Mouse (Mus musculus): ENCODE data around the gene Ereg.

Gene Ereg

GRCm38 (mm10) chr5:91074450-91074950 lies at the start of gene Ereg:
TSS of gene Ereg (plus strand) at chr5:91074622.
- TF ChIP-seq GATA4 (IDR thresholded peaks at IDR 0.05; ENCODE audit: insufficient replicate concordance, low read length), result no peak

GRCm38 (mm10) chr5:91027164-91027563 lies 47.3 kb upstream of the Ereg start, which contains the start of gene Epgn:
TSS of gene Epgn (plus strand) at chr5:91027464.
- no peak for TF ChIP-seq GATA4 (IDR thresholded peaks at IDR 0.05; ENCODE audit: insufficient replicate concordance, low read length)

GRCm38 (mm10) chr5:91027840-91028239 lies 46.6 kb upstream of the Ereg start:
- TF ChIP-seq GATA4 (IDR thresholded peaks at IDR 0.05; ENCODE audit: insufficient replicate concordance, low read length), result no peak

DNA sequence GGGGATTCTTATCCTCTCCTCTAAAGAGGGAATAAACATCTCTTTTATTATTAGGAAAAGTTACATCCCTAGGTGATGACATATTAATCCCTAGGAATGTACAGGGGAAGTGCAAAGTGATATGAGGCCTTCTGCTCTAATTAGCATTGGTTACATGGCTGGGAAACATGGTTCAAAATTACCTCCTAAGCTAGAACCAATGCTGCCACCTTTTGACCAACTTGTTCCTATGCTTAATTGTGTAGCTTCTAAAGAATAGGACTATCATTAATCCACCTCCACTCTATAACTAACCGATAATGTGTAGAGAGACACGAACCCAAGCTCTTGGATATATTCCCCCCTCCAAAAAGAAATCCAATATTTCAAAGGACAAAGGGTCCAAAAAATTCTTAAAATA lies 43.8 kb upstream of the Ereg start:
- no peak for TF ChIP-seq GATA4 (IDR thresholded peaks at IDR 0.05; ENCODE audit: insufficient replicate concordance, low read length)

- no peak for TF ChIP-seq GATA4 (IDR thresholded peaks at IDR 0.05; ENCODE audit: insufficient replicate concordance, low read length)
These were observed 39.1 kb upstream of the Ereg start for GRCm38 (mm10) chr5:91035341-91035740.

- TF ChIP-seq GATA4 (IDR thresholded peaks at IDR 0.05; ENCODE audit: insufficient replicate concordance, low read length), result no peak
These were observed 37.8 kb upstream of the Ereg start for GRCm38 (mm10) chr5:91036628-91037027.

DNA sequence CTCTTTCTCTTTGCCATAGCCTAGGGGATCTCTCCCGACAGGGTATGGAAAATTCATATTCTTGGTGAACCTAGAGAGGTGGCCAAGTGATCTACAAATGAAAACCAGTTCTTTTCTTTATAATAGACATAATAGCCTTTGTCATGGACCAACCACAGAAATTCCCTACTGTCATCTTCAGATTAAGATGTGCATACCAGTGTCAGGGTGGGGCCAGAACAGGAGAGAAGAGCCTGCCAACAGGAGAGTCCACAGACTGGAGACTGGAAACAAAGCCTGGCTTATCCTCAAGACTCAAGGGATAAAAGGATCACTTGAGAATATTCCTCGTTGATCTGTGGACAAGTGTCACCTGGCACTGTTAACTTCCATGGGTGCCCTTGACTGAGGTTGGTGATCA lies 36.7 kb upstream of the Ereg start:
- TF ChIP-seq GATA4 (IDR thresholded peaks at IDR 0.05; ENCODE audit: insufficient replicate concordance, low read length), result no peak

DNA sequence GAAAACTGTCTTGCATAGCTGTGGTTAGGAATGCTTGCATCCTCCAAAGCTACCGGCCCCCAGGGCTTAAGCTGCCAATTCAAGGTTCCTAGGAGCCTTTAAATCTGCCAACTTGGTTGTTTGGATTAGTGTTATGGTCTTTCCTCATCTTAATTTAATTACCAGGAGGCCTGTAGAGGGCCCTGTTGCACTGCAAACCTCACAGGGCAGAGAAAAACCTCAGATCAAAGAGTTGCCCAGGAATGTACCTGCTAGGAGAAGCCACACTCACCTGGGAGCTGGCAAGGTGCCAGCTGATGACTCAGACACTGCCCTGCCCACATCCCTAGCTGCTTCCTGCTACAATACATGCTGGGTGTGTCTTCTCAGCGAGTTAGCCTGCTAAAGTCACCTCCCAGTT lies 35.9 kb upstream of the Ereg start:
- no peak for TF ChIP-seq GATA4 (IDR thresholded peaks at IDR 0.05; ENCODE audit: insufficient replicate concordance, low read length)

DNA sequence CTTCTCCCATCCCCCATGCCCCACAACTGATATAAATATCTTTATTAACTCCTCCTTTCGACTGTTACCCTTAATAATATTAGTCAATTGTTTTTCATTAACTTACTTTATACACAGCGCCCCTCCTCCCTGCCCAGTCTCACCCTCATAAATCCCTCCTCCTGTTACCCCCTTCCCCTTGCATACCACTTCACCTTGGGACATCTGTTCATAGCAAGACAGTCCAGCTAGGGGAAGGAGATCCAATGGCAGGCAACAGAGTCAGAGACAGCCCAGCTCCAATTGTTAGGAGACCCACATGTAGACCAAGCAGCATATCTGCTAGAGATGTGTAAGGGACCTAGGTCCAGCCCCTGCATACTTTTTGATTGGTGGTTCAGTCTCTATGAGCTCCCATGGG lies 35.5 kb upstream of the Ereg start:
- TF ChIP-seq GATA4 (IDR thresholded peaks at IDR 0.05; ENCODE audit: insufficient replicate concordance, low read length), result no peak

GRCm38 (mm10) chr5:91047987-91048386 lies 26.4 kb upstream of the Ereg start:
- TF ChIP-seq GATA4 (IDR thresholded peaks at IDR 0.05; ENCODE audit: insufficient replicate concordance, low read length), result no peak

- no peak for TF ChIP-seq GATA4 (IDR thresholded peaks at IDR 0.05; ENCODE audit: insufficient replicate concordance, low read length)
These were observed 26.0 kb upstream of the Ereg start for GRCm38 (mm10) chr5:91048397-91048796.

GRCm38 (mm10) chr5:91072340-91072739 lies 2.1 kb upstream of the Ereg start:
- TF ChIP-seq GATA4 (IDR thresholded peaks at IDR 0.05; ENCODE audit: insufficient replicate concordance, low read length), result no peak

DNA sequence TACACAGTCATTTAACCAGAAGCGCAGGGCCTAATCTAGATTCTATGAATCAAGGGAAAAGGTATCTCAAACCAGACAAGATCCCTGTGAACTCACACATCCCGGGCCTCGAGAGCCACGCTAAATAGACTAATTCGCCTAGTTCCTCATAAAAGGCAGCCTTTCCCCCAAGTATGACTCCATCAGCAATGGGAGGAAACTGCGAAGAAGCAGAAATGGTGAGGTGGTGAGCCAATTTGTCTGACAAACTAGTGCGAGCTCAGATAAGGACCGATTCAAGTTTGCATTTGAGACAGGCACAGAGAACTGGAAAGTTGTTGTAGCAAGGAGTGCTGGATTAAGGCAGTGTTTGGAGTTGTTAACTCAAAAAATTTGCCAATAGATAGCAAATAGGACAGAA lies 796 bp upstream of the Ereg start:
- no peak for TF ChIP-seq GATA4 (IDR thresholded peaks at IDR 0.05; ENCODE audit: insufficient replicate concordance, low read length)

DNA sequence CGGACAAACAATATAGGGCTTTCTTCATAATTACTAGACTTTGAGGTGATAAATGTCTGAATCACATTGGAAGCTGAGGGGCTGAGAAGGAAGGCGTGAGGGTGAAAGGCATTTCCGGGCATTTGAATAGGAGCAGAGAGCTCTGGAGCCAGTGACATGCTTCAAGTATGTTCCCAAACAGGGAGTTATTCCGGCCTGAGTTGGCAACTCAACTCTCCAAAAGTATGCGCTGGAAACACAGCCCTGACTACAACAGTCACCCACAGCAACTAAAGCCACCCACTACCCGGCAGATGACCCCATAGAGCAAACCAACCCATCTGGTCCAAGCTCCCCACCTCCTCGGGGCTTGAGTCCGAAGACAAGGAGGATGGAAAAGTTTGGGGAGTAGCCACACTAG lies 396 bp upstream of the Ereg start:
- no peak for TF ChIP-seq GATA4 (IDR thresholded peaks at IDR 0.05; ENCODE audit: insufficient replicate concordance, low read length)

DNA sequence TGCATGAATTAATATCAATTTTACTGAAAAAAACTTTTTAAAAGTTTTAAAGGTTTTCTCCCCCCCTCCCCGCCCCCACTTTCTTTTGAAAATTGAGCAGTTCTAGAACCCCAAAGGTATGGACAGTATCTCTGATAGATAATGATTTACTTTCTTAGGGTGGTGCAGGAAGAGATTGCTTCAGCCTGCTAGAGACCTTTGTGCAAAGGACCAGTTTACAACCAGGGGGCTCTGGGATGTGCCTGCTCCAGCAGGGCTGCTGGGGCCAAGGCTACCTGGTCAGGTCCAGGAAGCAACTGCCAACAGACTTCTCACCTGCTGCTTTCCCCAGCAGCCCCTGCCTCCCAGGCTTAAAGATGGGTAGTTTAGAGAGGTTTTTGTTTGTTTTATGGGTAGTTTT lies 599 bp downstream of the Ereg start:
- no peak for TF ChIP-seq GATA4 (IDR thresholded peaks at IDR 0.05; ENCODE audit: insufficient replicate concordance, low read length)

DNA sequence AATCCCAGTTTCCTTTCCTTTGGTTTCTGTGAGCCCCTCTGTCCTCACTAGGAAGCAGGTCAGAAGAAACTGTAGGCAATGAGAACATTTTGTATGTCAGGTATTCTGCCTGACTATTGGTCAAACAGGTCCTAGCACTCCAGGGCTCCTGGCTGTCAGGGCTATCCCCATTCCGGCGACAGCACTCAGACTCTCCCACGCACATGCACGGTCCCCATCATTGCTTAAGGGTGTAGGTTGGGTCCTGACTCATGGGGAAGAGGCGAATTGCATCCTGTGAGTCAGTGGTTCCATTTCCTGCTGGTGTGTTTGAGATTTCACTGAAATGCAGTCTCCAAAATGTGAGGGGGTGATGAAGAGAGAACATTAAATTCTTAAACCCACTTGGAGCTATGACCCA lies 8.6 kb downstream of the Ereg start:
- no peak for TF ChIP-seq GATA4 (IDR thresholded peaks at IDR 0.05; ENCODE audit: insufficient replicate concordance, low read length)

DNA sequence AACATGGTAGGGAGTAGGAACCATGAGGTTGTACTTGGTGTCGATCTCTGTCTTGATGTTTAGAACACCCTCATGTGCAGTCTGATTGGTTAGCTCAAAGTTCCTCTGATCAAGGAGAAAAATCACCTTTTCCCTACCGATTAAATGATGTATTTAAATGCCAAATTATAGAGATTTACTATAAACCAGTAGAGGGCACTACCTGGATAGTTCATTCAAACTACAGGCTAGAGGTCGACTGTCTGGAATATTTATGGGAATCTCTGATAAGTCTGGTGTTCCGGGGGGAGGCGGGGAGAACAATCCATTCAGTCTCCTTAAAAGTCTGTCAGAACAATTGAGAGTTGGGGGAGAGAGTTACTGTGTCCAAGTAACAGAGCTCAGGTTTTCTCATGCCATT lies 10.9 kb downstream of the Ereg start:
- TF ChIP-seq GATA4 (IDR thresholded peaks at IDR 0.05; ENCODE audit: insufficient replicate concordance, low read length), result no peak

DNA sequence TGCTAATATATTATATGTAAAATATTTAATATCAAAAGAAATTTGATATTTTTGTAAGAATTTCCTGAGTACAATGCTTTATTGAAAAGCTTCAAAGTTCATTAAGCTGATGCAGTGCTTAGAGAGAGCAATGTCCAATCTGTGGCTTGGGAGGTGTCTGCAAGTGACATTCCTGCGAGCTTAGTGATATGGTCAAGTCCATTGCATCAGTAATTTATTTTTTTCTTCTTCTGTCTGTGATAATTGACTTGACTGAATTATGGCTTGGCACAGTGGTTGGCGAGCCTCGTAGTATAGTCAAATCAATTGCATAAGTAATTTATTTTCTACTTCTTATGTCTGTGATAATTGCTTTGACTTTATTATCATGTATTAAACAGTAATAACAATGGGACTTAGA lies 15.9 kb downstream of the Ereg start:
- TF ChIP-seq GATA4 (IDR thresholded peaks at IDR 0.05; ENCODE audit: insufficient replicate concordance, low read length), result no peak

Data from liver, adult (tissue).